Mouse (Mus musculus) heart, embryonic 10.5 days (tissue): ENCODE data around the gene Cyp4a14. TPM values are rescaled to one million over a fixed set of nuclear protein-coding genes. Genes with fewer than 3 reads are reported as not detected.

Experiments
- polyA plus RNA-seq: library from polyadenylated mRNA; unstranded; fragments of >200 nt; fragmentation: Nextera tagmentation; extraction: Ambion mirVana; gene quantifications from 2 replicates; pipeline ENCODE4 v1.2.1, GENCODE M21; 2016

Cyp4a14 gene
- polyA plus RNA-seq, 1 experiment from 2014 or later: not detected

Other genes starting within 250 kb of the Cyp4a14 start
- gene Cyp4a12a, start 197.1 kb downstream of the Cyp4a14 start, polyA plus RNA-seq: not detected in 2 replicates
- gene Cyp4a12b, start 84.5 kb downstream of the Cyp4a14 start, polyA plus RNA-seq: not detected in 2 replicates
- not detected in 2 replicates for gene Cyp4a30b, start 43.5 kb downstream of the Cyp4a14 start, polyA plus RNA-seq
- gene Cyp4a10, start 22.1 kb upstream of the Cyp4a14 start, polyA plus RNA-seq: not detected in 2 replicates
- not detected in 2 replicates for gene Cyp4a31, start 67.5 kb upstream of the Cyp4a14 start, polyA plus RNA-seq
- not detected in 2 replicates for gene Cyp4a32, start 104.8 kb upstream of the Cyp4a14 start, polyA plus RNA-seq
- 0.60 and 0.62 TPM in 2 replicates for gene Cyp4b1, start 151.6 kb upstream of the Cyp4a14 start, polyA plus RNA-seq
- gene Efcab14, start 241.6 kb upstream of the Cyp4a14 start, polyA plus RNA-seq: 33.2 and 34.4 TPM in 2 replicates